8 mouse cellular contexts compared by ENCODE assay signal in the genomic region with DNA sequence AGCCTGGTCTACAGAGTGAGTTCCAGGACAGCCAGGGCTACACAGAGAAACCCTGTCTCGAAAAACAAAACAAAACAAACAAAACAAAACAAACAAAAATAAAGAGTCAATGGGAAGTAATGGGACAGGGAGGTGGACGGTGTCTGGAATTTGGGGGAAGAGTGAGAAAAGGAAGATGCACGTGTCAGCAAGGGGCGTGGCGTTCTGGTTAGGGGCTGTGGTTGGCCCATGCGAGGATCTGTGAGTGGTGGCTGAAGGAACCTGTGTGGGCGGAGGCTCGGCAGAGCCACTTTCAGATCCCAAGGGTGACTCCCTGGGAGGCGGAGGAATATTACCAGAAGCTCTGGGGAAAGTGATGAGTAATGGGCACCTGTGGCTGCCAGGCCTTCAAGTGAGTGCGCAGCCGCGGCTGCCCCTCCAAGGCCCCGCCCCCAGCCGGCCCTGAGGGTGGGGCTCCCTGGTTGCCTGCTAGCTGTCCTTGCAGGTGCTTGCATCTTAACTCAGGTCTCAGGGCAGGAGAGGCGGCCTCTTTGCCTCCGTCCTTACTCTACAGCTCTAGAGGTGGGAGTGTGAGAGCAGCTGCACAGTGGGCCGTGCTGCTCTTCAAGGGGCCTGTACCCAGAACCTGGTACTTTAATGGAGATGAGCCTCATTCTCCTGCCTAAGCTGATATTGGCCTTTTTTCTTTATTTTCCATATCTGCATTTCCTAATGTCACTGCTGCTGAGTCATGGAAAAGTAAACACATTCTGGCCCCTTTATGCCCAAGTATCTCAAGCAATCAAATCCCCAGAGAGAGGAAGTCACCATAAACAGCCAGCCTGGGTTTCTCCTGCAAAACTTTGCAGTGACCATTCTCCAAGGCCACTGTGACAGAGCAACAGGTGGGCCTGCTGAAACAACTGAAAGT. TPM values are rescaled to one million over a fixed set of nuclear protein-coding genes. Genes with fewer than 3 reads are reported as not detected.
DNase-seq lines count a peak whose midpoint lies in the region; ATAC-seq and TF ChIP-seq lines count a peak whose summit lies in the region.

No protein-coding gene starts in this region.

- no peaks in the 10 kb centered on the region for H3K9me3 ChIP-seq in neural tube, embryonic 12.5 days
- H3K9me3 ChIP-seq in heart, embryonic 13.5 days = no peaks in the 10 kb centered on the region
- no peaks in the 10 kb centered on the region for H3K9me3 ChIP-seq in limb, embryonic 13.5 days
- H3K9me3 ChIP-seq in midbrain, postnatal 0 days (ENCODE audit: low read length) = no peaks in the 10 kb centered on the region

- H3K9ac ChIP-seq in neural tube, embryonic 12.5 days = 0 out of 2 replicates have a peak overlapping the region, but pooled peaks have one; percentile 3
- peak overlapping the region; percentile 24; the same call in 1 of the 2 replicates for H3K9ac ChIP-seq in heart, embryonic 13.5 days
- H3K9ac ChIP-seq in limb, embryonic 13.5 days = no peak overlapping the region; the same call in 1 of the 2 replicates
- no peak overlapping the region for H3K9ac ChIP-seq in midbrain, postnatal 0 days (replicated peaks; ENCODE audit: low read length, poor library complexity, severe bottlenecking)

- H3K27ac ChIP-seq in neural tube, embryonic 12.5 days = no peak overlapping the region
- H3K27ac ChIP-seq in heart, embryonic 13.5 days (replicated peaks) = 0 out of 2 replicates have a peak overlapping the region, but pooled peaks have one; percentile 12
- no peak overlapping the region for H3K27ac ChIP-seq in limb, embryonic 13.5 days
- no peak overlapping the region for H3K27ac ChIP-seq in midbrain, postnatal 0 days (ENCODE audit: low read depth, low read length)

- H3K36me3 ChIP-seq in neural tube, embryonic 12.5 days = peaks cover under 1% of the 10 kb centered on the region; the same call in 1 of the 2 replicates
- peaks cover 6% of the 10 kb centered on the region; the same call in 1 of the 2 replicates for H3K36me3 ChIP-seq in heart, embryonic 13.5 days
- no peaks in the 10 kb centered on the region; the same call in 1 of the 2 replicates for H3K36me3 ChIP-seq in limb, embryonic 13.5 days
- no peaks in the 10 kb centered on the region for H3K36me3 ChIP-seq in midbrain, postnatal 0 days (ENCODE audit: insufficient read depth, low read length)

- no peaks in the 10 kb centered on the region for H3K27me3 ChIP-seq in neural tube, embryonic 12.5 days (replicated peaks)
- H3K27me3 ChIP-seq in heart, embryonic 13.5 days (replicated peaks) = no peaks in the 10 kb centered on the region
- no peaks in the 10 kb centered on the region for H3K27me3 ChIP-seq in limb, embryonic 13.5 days
- H3K27me3 ChIP-seq in midbrain, postnatal 0 days (ENCODE audit: insufficient read depth, low read length) = no peaks in the 10 kb centered on the region

- H3K4me2 ChIP-seq in neural tube, embryonic 12.5 days (replicated peaks) = peak overlapping the region; percentile 9; the same call in 1 of the 2 replicates
- H3K4me2 ChIP-seq in heart, embryonic 13.5 days = peak overlapping the region; percentile 46
- H3K4me2 ChIP-seq in limb, embryonic 13.5 days (replicated peaks) = 0 out of 2 replicates have a peak overlapping the region, but pooled peaks have one; percentile 7
- no peak overlapping the region for H3K4me2 ChIP-seq in midbrain, postnatal 0 days (ENCODE audit: low read depth, low read length, poor library complexity, severe bottlenecking)

- no peak for TF ChIP-seq CTCF in midbrain, postnatal 0 days (IDR thresholded peaks at IDR 0.05)

- H3K4me3 ChIP-seq in neural tube, embryonic 12.5 days = no peak overlapping the region
- H3K4me3 ChIP-seq in heart, embryonic 13.5 days = peak overlapping the region; percentile 16; the same call in 1 of the 2 replicates
- H3K4me3 ChIP-seq in limb, embryonic 13.5 days = no peak overlapping the region
- H3K4me3 ChIP-seq in midbrain, postnatal 0 days (ENCODE audit: low read depth, low read length) = no peak overlapping the region

- no peak for ATAC-seq in neural tube, embryonic 12.5 days (ENCODE audit: low FRiP score, low read depth)
- ATAC-seq in heart, embryonic 13.5 days (ENCODE audit: extremely low read depth, insufficient number of reproducible peaks, low FRiP score, low TSS enrichment) = peak; percentile 14
- no peak for ATAC-seq in limb, embryonic 13.5 days (ENCODE audit: low FRiP score, low read depth)
- no peak for ATAC-seq in midbrain, postnatal 0 days (ENCODE audit: low FRiP score)

- DNase-seq in neural tube, embryonic 10.5 days (ENCODE audit: extremely low spot score, low spot score) = no peak
- DNase-seq in adipocyte (ENCODE audit: low spot score) = peak; percentile 78
- DNase-seq in spleen, adult 12 weeks (ENCODE audit: low spot score) = peak; percentile 25
- no peak for DNase-seq in midbrain, postnatal 0 days (ENCODE audit: low spot score)
- no peak for DNase-seq in natural killer cell, adult 2 months (ENCODE audit: low spot score in 2 of 2)

- peaks cover 18% of the 10 kb centered on the region for H3K4me1 ChIP-seq in neural tube, embryonic 12.5 days
- peaks cover 45% of the 10 kb centered on the region for H3K4me1 ChIP-seq in heart, embryonic 13.5 days
- H3K4me1 ChIP-seq in limb, embryonic 13.5 days = peaks cover 27% of the 10 kb centered on the region
- peaks cover 3% of the 10 kb centered on the region; the same call in 1 of the 2 replicates for H3K4me1 ChIP-seq in midbrain, postnatal 0 days (ENCODE audit: insufficient read depth, low read length)

- 27% methylated on average over 16 of the region's 17 CpGs for WGBS in neural tube, embryonic 12.5 days
- WGBS in heart, embryonic 13.5 days = 25% methylated on average over 17 of the region's 17 CpGs
- 22% methylated on average over 17 of the region's 17 CpGs for WGBS in limb, embryonic 13.5 days
- WGBS in midbrain, postnatal 0 days = 31% methylated on average over 17 of the region's 17 CpGs

RNA-seq across cellular contexts. Expression of a gene that starts 3.3 kb away (rescaled TPM):
- 42.3 and 43.0 TPM in 2 replicates for polyA plus RNA-seq in neural tube, embryonic 12.5 days (2016; fragmentation: Nextera tagmentation; extraction: Ambion mirVana)
- polyA plus RNA-seq in heart, embryonic 13.5 days (2015; fragmentation: Nextera tagmentation; extraction: Ambion mirVana) = 33.0 and 39.3 TPM in 2 replicates
- 21.6 and 22.9 TPM in 2 replicates for polyA plus RNA-seq in limb, embryonic 13.5 days (2015; fragmentation: Nextera tagmentation; extraction: Ambion mirVana)
- total RNA-seq in midbrain, postnatal 0 days (2014; rRNA removed) = 36.6 and 41.2 TPM in 2 replicates
- 32.5 and 32.8 TPM in 2 replicates for polyA plus RNA-seq in midbrain, postnatal 0 days (2015; fragmentation: Nextera tagmentation; extraction: Ambion mirVana)

RNA-seq across cellular contexts. Expression of a gene that starts 3.4 kb away (rescaled TPM):
- polyA plus RNA-seq in neural tube, embryonic 12.5 days (2016; fragmentation: Nextera tagmentation; extraction: Ambion mirVana) = 81.7 and 85.0 TPM in 2 replicates
- polyA plus RNA-seq in heart, embryonic 13.5 days (2015; fragmentation: Nextera tagmentation; extraction: Ambion mirVana) = 32.8 and 36.9 TPM in 2 replicates
- 59.7 and 59.9 TPM in 2 replicates for polyA plus RNA-seq in limb, embryonic 13.5 days (2015; fragmentation: Nextera tagmentation; extraction: Ambion mirVana)
- 34.8 and 41.7 TPM in 2 replicates for total RNA-seq in midbrain, postnatal 0 days (2014; rRNA removed)
- polyA plus RNA-seq in midbrain, postnatal 0 days (2015; fragmentation: Nextera tagmentation; extraction: Ambion mirVana) = 86.7 and 93.1 TPM in 2 replicates

RNA-seq across cellular contexts. Expression of a gene that starts 17.6 kb away (rescaled TPM):
- polyA plus RNA-seq in neural tube, embryonic 12.5 days (2016; fragmentation: Nextera tagmentation; extraction: Ambion mirVana) = 80.9 and 91.1 TPM in 2 replicates
- 54.9 and 55.1 TPM in 2 replicates for polyA plus RNA-seq in heart, embryonic 13.5 days (2015; fragmentation: Nextera tagmentation; extraction: Ambion mirVana)
- polyA plus RNA-seq in limb, embryonic 13.5 days (2015; fragmentation: Nextera tagmentation; extraction: Ambion mirVana) = 82.7 and 91.4 TPM in 2 replicates
- total RNA-seq in midbrain, postnatal 0 days (2014; rRNA removed) = 68.9 and 88.7 TPM in 2 replicates
- polyA plus RNA-seq in midbrain, postnatal 0 days (2015; fragmentation: Nextera tagmentation; extraction: Ambion mirVana) = 90.3 and 95.4 TPM in 2 replicates

RNA-seq across cellular contexts. Expression of a gene that starts 32.6 kb away (rescaled TPM):
- 20.4 and 20.7 TPM in 2 replicates for polyA plus RNA-seq in neural tube, embryonic 12.5 days (2016; fragmentation: Nextera tagmentation; extraction: Ambion mirVana)
- polyA plus RNA-seq in heart, embryonic 13.5 days (2015; fragmentation: Nextera tagmentation; extraction: Ambion mirVana) = 23.3 and 24.3 TPM in 2 replicates
- 33.0 and 33.5 TPM in 2 replicates for polyA plus RNA-seq in limb, embryonic 13.5 days (2015; fragmentation: Nextera tagmentation; extraction: Ambion mirVana)
- total RNA-seq in midbrain, postnatal 0 days (2014; rRNA removed) = 27.1 and 28.3 TPM in 2 replicates
- 16.4 and 17.0 TPM in 2 replicates for polyA plus RNA-seq in midbrain, postnatal 0 days (2015; fragmentation: Nextera tagmentation; extraction: Ambion mirVana)

RNA-seq across cellular contexts. Expression of a gene that starts 55.7 kb away (rescaled TPM):
- 2.9 and 3.7 TPM in 2 replicates for polyA plus RNA-seq in neural tube, embryonic 12.5 days (2016; fragmentation: Nextera tagmentation; extraction: Ambion mirVana)
- 2.3 and 5.0 TPM in 2 replicates for polyA plus RNA-seq in heart, embryonic 13.5 days (2015; fragmentation: Nextera tagmentation; extraction: Ambion mirVana)
- 14.1 and 16.4 TPM in 2 replicates for polyA plus RNA-seq in limb, embryonic 13.5 days (2015; fragmentation: Nextera tagmentation; extraction: Ambion mirVana)
- total RNA-seq in midbrain, postnatal 0 days (2014; rRNA removed) = 6.7 and 19.8 TPM in 2 replicates
- 8.0 and 8.5 TPM in 2 replicates for polyA plus RNA-seq in midbrain, postnatal 0 days (2015; fragmentation: Nextera tagmentation; extraction: Ambion mirVana)

Comparison
In these comparisons a context has a peak if more than half of its experiments do, and no peak if none do; other contexts are left out.
1. H3K9ac ChIP-seq: peak in neural tube, embryonic 12.5 days (single experiment) and heart, embryonic 13.5 days (single experiment); none in limb, embryonic 13.5 days (single experiment) and midbrain, postnatal 0 days (single experiment).
2. DNase-seq: peak in adipocyte (single experiment) and spleen, adult 12 weeks (single experiment); none in neural tube, embryonic 10.5 days (single experiment), midbrain, postnatal 0 days (single experiment) and natural killer cell, adult 2 months (0 of 2).